Mouse (Mus musculus): ENCODE data around the gene Cd86.

The Cd86 gene

GRCm38 (mm10) chr16:36596671-36597410, 69.0 kb downstream of the Cd86 start:
- DNase-seq = no peak

- no peak for DNase-seq
Observed at GRCm38 (mm10) chr16:36589898-36590297, 76.0 kb downstream of the Cd86 start.

- DNase-seq = no peak
Observed at GRCm38 (mm10) chr16:36587971-36588370, 77.9 kb downstream of the Cd86 start.

- DNase-seq = no peak
Observed at GRCm38 (mm10) chr16:36582073-36582472, 83.8 kb downstream of the Cd86 start.

GRCm38 (mm10) chr16:36571942-36572341, 93.9 kb downstream of the Cd86 start:
- peak; percentile 14 for DNase-seq

GRCm38 (mm10) chr16:36561386-36562338, 104.2 kb downstream of the Cd86 start, which contains the start of gene Casr:
Gene Casr, minus strand, starts transcription at chr16:36562141.
- no peak for DNase-seq

GRCm38 (mm10) chr16:36559573-36559972, 106.3 kb downstream of the Cd86 start:
- no peak for DNase-seq

GRCm38 (mm10) chr16:36555672-36556165, 110.2 kb downstream of the Cd86 start:
- no peak for DNase-seq
